Mouse (Mus musculus) cortical plate, adult 2 months (tissue): ENCODE measurements around the gene Lins1.

Experiments
- CTCF ChIP-seq: fragments of 200-500 bp; IDR thresholded peaks from 2 replicates; pipeline ENCODE4 v1.5.1; 2011; ENCODE audit warnings: mild to moderate bottlenecking, control low read depth, low read length; ENCODE audit not compliant: insufficient read depth; ENCODE audit errors: extremely low read depth
- POLR2A ChIP-seq: fragments of 200-500 bp; IDR thresholded peaks from 2 replicates; pipeline ENCODE4 v1.6.1; 2011; ENCODE audit warnings: mild to moderate bottlenecking, low read length, control low read depth; ENCODE audit not compliant: insufficient read depth; ENCODE audit errors: extremely low read depth

GRCm38 (mm10) chr7:66702721-66703120 is 13.0 kb downstream of the Lins1 start:
- TF ChIP-seq CTCF: no peak
- TF ChIP-seq POLR2A: no peak
